Mouse (Mus musculus) MN1 (cell line): ENCODE results near the gene Ugt1a9.
"Not testable (repeated sequence)": the region's sequence is repeated elsewhere in the genome, so short reads cannot be mapped to it uniquely, and the experiment has no call there.

ENCODE experiments used
- DNase-seq: peaks from one replicate; pipeline ENCODE4 v3.0.0-alpha.2; 2016; ENCODE audit warnings: low spot score

Ugt1a9 gene

DNA sequence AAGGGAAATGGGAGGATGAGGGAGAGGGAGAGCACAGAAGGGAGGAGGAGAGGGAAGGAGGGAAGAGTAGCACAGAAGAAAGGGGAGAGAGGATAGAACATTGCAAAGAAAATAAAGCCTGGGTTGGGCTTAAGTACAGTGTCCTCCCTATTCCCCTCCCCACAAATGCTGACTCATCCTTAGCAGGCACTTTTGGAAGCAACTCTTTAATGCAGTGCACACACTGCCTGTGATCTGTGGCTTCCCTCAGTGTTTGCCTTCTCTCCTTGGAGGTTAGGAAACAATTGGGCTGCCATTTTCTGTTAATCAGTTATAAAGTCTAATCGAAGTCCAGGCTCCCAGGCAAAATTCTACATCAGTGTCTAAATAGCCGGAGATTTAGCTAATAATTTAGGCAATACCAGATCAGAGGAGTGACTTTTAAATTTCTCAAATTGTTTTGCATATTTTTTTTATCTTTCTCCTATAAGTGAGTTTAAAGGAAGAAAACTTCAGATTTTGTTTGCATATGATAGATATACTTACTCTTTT lies 38.5 kb downstream of the Ugt1a9 start:
- not testable (repeated sequence) for DNase-seq

- not testable (repeated sequence) for DNase-seq
Observed at GRCm38 (mm10) chr1:88109604-88110003, 39.0 kb downstream of the Ugt1a9 start.

DNA sequence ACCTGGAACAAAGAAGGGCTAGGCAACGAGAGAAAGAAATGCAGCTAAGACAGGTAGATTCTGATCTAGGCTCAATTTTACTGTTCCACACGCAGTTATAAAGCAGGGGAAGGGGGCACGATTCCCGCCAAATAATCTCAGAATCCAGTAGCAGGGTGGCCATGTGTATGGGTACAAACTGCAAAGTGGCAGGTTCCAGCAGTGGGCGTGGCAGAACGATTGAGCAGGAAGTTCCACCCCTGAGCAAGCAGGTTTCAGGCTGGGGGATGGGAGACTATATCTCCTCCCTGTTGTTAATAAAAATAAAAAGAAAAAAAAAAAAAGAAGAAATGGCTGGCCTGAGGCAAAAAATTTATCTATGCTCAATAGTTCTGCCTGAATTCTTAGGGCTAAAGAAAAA lies 42.2 kb downstream of the Ugt1a9 start:
- not testable (repeated sequence) for DNase-seq

GRCm38 (mm10) chr1:88120550-88120949 lies 50.0 kb downstream of the Ugt1a9 start:
- DNase-seq = not testable (repeated sequence)

DNA sequence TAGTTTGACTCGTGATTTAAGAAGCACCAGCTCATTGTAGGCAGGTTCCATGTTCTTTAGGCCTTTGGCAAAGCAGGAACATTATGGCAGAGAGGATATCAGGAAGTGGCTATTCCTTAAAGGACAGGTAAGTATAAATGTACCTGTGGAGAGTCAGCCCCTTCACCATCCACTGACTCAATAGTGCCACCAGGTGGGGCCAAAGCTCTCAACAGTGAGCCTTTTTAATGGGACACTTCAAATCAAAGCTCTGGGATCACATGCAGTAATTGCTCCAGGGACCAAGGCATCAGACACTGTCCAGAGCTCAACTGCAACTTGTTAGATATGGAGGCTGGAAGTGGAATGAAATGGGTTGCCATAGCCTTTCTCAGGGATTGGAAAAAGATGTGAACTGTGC lies 50.9 kb downstream of the Ugt1a9 start:
- DNase-seq = not testable (repeated sequence)

DNA sequence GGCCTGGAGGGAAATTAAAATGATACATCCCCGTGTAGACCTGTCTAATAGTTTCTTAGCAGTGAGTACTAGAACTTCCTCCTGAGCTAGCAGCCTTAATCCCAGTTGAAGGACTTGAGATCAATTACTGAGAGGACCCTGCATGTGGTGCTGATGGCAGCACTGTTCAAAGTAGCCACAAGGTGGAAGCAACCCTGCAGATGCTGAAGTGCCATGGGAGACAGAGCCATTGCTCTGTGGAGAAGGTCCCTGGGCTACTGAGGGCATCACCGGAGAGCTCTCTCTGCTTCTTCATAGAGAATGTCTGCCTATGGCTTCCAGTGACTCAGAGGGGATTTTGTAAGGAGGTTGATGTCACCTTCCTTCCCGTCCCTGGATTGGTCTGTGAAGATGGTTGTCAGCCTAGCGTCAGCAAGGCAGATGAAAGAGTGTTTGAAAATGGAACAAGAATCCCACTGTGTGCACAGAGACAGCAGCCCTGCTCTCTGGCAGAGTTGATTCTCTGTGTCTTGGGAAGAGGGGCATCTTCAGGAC lies 55.3 kb downstream of the Ugt1a9 start:
- not testable (repeated sequence) for DNase-seq

DNA sequence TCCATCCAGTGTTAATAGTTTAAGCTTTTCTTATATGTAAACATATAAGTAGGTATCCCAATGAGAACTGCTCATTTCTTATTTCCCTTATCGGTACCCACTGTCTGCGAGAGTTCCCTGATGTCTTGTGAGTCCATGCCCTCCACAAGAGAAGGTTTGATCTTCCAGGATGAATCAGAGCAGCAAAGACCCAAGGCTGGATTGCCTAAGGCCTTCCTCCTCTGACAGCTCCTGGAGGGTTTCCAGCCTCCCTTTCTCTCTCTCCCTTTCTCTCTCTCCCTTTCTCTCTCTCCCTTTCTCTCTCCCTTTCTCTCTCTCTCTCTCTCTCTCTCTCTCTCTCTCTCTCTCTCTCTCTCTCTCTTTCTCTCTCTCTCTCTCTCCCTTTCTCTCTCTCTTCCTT lies 58.5 kb downstream of the Ugt1a9 start:
- DNase-seq = not testable (repeated sequence)

DNA sequence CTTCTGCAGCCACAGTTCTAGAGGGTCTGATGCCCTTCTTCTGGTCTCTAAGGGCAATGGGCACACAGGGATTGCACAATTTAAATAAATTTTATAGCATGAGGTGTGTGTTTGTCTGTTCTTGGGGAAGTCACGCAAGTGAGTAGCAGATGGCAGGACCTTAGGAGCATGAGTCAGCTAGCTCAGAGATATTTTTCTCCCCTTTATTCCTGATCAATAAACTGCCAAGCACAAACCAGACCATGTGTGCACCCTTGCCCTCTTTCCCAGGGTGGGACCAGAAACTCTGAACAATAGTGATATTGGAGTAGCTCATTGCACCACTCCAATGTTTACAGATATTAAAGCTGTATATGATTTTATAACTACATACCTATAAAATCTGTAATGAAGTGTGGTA lies 59.6 kb downstream of the Ugt1a9 start:
- not testable (repeated sequence) for DNase-seq

GRCm38 (mm10) chr1:88133908-88134456 lies 63.4 kb downstream of the Ugt1a9 start:
- DNase-seq = no peak

GRCm38 (mm10) chr1:88134457-88135011 lies 63.9 kb downstream of the Ugt1a9 start, which contains the start of gene Ugt1a6a:
TSS of gene Ugt1a6a (plus strand) at chr1:88134809.
- DNase-seq = not testable (repeated sequence)

DNA sequence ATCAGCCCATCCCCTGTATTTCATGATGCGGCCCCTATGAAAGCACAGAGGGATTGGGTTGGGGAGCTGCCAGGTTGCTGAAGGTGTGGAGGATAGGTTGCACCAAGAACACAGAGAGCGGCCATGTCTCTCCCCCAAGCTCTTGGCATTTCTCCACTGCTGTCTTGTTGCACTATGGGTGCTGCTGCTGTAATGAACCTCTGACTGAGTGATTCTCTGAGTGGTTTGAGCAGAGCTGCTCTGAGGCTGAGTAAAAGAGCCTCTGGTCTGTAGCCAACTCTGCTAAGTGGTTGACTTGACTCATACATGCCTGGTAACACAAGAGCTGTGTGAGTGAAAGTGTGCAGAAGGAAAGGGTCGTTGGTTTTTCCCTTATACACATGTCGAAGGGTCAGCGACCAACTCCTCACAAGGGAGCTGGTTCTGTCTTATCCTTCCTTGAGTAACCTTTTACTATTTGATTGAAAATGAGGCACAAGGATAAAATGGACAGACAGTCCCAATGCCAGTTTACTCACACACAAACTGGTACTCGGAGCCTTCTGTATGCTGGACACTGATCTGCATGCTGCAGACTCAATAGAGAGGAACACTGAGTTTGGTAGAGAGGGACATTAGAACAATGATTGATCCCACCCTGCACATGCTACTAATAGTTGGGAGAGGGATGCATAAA lies 64.8 kb downstream of the Ugt1a9 start:
- DNase-seq = not testable (repeated sequence)

GRCm38 (mm10) chr1:88136646-88137045 lies 66.0 kb downstream of the Ugt1a9 start:
- DNase-seq = no peak

- no peak for DNase-seq
Observed at GRCm38 (mm10) chr1:88137264-88137663, 66.7 kb downstream of the Ugt1a9 start.

- no peak for DNase-seq
Observed at GRCm38 (mm10) chr1:88138145-88138544, 67.5 kb downstream of the Ugt1a9 start.

DNA sequence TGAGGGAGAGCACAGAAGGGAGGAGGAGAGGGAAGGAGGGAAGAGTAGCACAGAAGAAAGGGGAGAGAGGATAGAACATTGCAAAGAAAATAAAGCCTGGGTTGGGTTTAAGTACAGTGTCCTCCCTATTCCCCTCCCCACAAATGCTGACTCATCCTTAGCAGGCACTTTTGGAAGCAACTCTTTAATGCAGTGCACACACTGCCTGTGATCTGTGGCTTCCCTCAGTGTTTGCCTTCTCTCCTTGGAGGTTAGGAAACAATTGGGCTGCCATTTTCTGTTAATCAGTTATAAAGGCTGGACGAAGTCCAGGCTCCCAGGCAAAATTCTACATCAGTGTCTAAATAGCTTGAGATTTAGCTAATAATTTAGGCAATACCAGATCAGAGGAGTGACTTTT lies 69.9 kb downstream of the Ugt1a9 start:
- not testable (repeated sequence) for DNase-seq

GRCm38 (mm10) chr1:88143966-88144675 lies 73.5 kb downstream of the Ugt1a9 start:
- not testable (repeated sequence) for DNase-seq

GRCm38 (mm10) chr1:88145278-88145677 lies 74.7 kb downstream of the Ugt1a9 start:
- not testable (repeated sequence) for DNase-seq

GRCm38 (mm10) chr1:88150133-88150532 lies 79.5 kb downstream of the Ugt1a9 start:
- DNase-seq = not testable (repeated sequence)

- DNase-seq = no peak
Observed at GRCm38 (mm10) chr1:88158430-88158829, 87.8 kb downstream of the Ugt1a9 start.

DNA sequence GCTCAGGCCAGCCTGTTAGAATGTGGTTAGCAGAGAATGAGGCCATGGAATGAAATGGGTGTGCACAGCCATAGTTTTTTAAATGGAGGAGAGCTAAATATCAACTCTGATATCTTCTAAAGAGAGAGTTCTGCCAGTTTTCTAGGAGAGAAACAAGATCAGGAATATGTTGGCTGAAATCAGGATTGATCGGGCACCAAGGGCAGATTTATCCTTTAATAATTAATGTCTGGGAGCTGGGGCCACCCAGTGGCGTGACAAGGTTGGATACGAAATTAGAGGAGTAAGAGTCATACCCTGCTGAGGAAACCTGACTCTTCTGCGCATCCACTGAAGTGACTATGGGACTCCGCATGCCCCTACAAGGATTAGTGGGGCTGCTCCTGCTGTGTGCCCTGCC lies 95.1 kb downstream of the Ugt1a9 start, which contains the start of gene Ugt1a5:
Ugt1a5 (plus strand) TSS at position 302 of the 400 bp plus-strand sequence.
- no peak for DNase-seq

- DNase-seq = not testable (repeated sequence)
Observed at GRCm38 (mm10) chr1:88172190-88172589, 101.6 kb downstream of the Ugt1a9 start.

DNA sequence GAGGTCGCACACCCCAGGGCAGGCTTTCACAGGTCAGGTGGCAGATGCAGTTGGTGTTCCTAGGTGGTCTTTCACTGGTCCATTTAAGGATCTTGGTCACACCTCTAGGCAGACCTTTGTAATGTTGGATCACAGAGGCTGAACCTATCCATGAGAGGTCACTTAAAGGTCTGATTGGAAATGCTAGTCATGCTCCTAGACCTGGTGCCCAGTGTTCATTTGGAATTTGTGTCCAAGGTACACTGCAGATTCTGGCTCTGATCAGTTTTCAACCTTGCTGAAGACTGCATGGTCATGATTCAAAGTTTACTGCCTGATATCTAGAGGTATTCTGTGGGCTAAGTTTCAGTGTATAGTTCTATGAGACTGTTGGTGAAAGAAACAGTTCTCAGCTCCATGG lies 109.1 kb downstream of the Ugt1a9 start:
- no peak for DNase-seq
